Mouse (Mus musculus) MEL (cell line): ENCODE measurements at regions not wholly inside any gene's neighbourhood (a gene's known extent, or its start where the extent isn't known, plus 50 kb on each side); places are given as distances from the start of the nearest gene placed in this dataset.

Source experiments
- BHLHE40 ChIP-seq: IDR thresholded peaks from 2 replicates; pipeline ENCODE4 v1.6.1; 2012; ENCODE audit warnings: low read depth, mild to moderate bottlenecking, inconsistent platforms, low read length, improper control_type of control experiment, borderline replicate concordance
- CHD1 ChIP-seq: IDR thresholded peaks from 2 replicates; pipeline ENCODE4 v1.6.1; 2012; ENCODE audit warnings: low read depth, mild to moderate bottlenecking, inconsistent platforms, low read length, improper control_type of control experiment
- CTCF ChIP-seq, 3 experiments: IDR thresholded peaks in 2 of 3; conservative IDR thresholded peaks in 1 of 3; 2 replicates each; pipeline ENCODE4 v1.5.1; 2011 to 2012; ENCODE audit warnings: low read length in 3 of 3, low read depth in 2 of 3, mild to moderate bottlenecking in 2 of 3, improper control_type of control experiment in 1 of 3, inconsistent platforms in 1 of 3, mixed read lengths in 1 of 3, moderate library complexity in 1 of 3; ENCODE audit not compliant: control insufficient read depth in 1 of 3, insufficient read depth in 1 of 3, poor library complexity in 1 of 3, severe bottlenecking in 1 of 3
- E2F4 ChIP-seq: IDR thresholded peaks from 2 replicates; pipeline ENCODE4 v1.6.1; 2011; ENCODE audit warnings: low read depth, low read length, improper control_type of control experiment, borderline replicate concordance
- GATA1 ChIP-seq: IDR thresholded peaks from 2 replicates; pipeline ENCODE4 v1.6.1; 2011; ENCODE audit warnings: low read depth, low read length, improper control_type of control experiment
- HCFC1 ChIP-seq: IDR thresholded peaks from 2 replicates; pipeline ENCODE4 v1.6.1; 2012; ENCODE audit warnings: low read depth, mild to moderate bottlenecking, inconsistent platforms, low read length, improper control_type of control experiment, moderate library complexity
- MAZ ChIP-seq: IDR thresholded peaks from 2 replicates; pipeline ENCODE4 v1.6.1; 2012; ENCODE audit warnings: low read depth, mild to moderate bottlenecking, inconsistent platforms, low read length, improper control_type of control experiment
- POLR2A ChIP-seq, 2 experiments: IDR thresholded peaks; 2 replicates each; pipeline ENCODE4 v1.6.1; 2011 to 2012; ENCODE audit warnings: low read length in 2 of 2, mild to moderate bottlenecking in 2 of 2, control low read depth in 1 of 2, improper control_type of control experiment in 1 of 2, low read depth in 1 of 2, moderate library complexity in 1 of 2; ENCODE audit not compliant: control insufficient read depth in 1 of 2, insufficient read depth in 1 of 2, poor library complexity in 1 of 2
- POLR2AphosphoS2 ChIP-seq: IDR thresholded peaks from 2 replicates; pipeline ENCODE4 v1.6.1; 2011; ENCODE audit warnings: low read length, improper control_type of control experiment
- SMC3 ChIP-seq: IDR thresholded peaks from 2 replicates; pipeline ENCODE4 v1.6.1; 2011; ENCODE audit warnings: low read depth, low read length, improper control_type of control experiment
- TAL1 ChIP-seq: IDR thresholded peaks from 2 replicates; pipeline ENCODE4 v1.6.1; 2012; ENCODE audit warnings: mild to moderate bottlenecking, inconsistent platforms, low read length, moderate library complexity, mixed read lengths
- UBTF ChIP-seq: IDR thresholded peaks from 2 replicates; pipeline ENCODE4 v1.6.1; 2012; ENCODE audit warnings: low read depth, mild to moderate bottlenecking, inconsistent platforms, low read length, improper control_type of control experiment, moderate library complexity, borderline replicate concordance; ENCODE audit not compliant: insufficient read depth
- ZKSCAN1 ChIP-seq: IDR thresholded peaks from 2 replicates; pipeline ENCODE4 v1.6.1; 2012; ENCODE audit warnings: low read depth, mild to moderate bottlenecking, inconsistent platforms, low read length, improper control_type of control experiment, moderate library complexity

- TF ChIP-seq POLR2A (IDR thresholded peaks at IDR 0.05; ENCODE audit: control insufficient read depth in 1 of 2, insufficient read depth in 1 of 2, low read depth in 1 of 2, low read length in 2 of 2, poor library complexity in 1 of 2) (no peak), TAL1 (no peak), MAZ (no peak), SMC3 (no peak), GATA1 (no peak), BHLHE40 (no peak), CTCF (IDR thresholded peaks at IDR 0.05 in 2 of 3, conservative IDR thresholded peaks at IDR 0.05 in 1 of 3; ENCODE audit: control insufficient read depth in 1 of 3, insufficient read depth in 1 of 3, low read depth in 2 of 3, low read length in 3 of 3, poor library complexity in 1 of 3, severe bottlenecking in 1 of 3) (no peak), ZKSCAN1 (no peak), E2F4 (no peak), UBTF (no peak), POLR2AphosphoS2 (no peak), CHD1 (no peak), HCFC1 (no peak)
These were observed 186.4 kb downstream of the Pten start for GRCm38 (mm10) chr19:32943594-32944230.
